Mouse (Mus musculus) A20 (cell line): ENCODE results near the gene St3gal4.

Source experiments
- DNase-seq: peaks from one replicate; pipeline ENCODE4 v3.0.0-alpha.2; 2011; ENCODE audit warnings: low read depth, low spot score

St3gal4 gene

DNA sequence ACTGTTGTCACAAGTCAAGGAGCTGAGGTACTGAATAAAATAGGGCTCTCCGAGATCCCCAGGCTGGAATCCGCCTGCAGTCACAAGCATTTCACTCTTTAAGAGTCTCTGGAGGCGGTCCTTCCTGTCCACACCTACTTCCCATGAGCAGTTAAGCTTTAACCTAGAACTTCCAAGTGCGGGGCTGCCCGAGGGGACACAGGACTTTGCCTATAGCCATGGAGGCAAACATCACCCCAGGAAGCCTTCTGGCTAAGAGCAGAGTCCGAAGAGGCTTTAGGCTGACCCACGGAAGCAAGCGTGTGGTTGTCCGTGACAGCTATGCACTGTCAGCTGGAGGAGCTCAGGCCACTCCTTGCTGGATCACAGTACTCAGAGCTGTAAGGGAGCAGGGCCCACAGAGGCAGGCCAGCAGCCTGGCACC, 9.9 kb upstream of the St3gal4 start:
- DNase-seq: no peak

DNA sequence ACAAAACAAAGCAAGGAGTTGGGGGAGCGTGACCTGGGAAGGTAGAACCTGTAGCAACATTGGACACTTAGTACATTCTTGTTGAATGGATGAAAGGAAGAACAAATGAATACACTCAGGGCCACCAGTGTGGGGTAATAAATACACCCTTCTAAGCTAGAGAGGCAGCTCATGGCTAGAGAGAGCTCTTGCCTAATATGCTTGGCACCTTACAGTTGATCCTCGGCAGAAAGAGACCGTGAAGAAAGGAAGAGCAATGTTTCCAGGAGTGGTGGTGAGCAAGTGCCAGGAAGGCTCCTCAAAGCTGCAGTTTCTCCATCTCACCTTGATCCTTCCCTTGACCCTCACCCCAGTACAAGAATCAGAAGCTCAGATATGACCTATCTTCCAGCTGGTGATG, 9.5 kb upstream of the St3gal4 start:
- DNase-seq: no peak

DNA sequence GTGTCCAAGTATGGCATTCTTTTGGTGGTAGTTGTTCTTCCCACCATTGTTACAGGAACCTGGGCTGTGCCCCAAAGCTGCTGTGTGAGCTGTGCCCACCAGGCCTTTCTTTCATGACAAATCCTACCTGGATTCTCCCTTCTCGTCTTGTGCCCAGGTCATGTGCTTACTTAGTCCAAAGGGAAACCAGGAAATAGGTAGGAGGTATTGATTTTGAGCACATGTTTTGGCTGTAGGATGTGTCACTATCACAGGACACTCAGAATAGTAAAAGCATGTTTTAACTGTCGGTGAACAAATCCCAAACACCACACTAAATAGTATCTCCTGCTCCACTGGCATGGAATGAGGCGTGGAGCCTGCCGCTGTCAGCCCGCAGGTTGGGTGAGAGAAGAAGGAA, 8.5 kb upstream of the St3gal4 start:
- no peak for DNase-seq

DNA sequence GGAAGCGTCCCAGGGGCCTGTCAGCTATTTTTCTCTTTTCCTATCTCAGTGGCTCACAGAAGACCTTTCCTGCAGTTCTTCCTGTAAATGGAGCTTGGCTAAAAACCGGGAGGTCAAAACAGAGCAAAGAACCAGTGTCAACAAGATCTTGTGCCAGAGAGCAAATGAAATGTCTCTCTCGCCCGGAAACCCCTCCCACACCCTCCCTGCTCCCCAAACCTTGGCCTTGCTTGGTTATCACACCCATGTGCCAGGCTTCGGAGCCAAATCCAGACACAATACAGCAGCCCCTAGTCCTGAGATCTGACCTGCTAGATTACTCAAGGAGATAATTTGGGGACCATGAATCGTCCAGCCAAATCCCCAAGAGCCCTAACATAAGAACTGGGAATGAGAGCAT, 8.1 kb upstream of the St3gal4 start:
- no peak for DNase-seq

DNA sequence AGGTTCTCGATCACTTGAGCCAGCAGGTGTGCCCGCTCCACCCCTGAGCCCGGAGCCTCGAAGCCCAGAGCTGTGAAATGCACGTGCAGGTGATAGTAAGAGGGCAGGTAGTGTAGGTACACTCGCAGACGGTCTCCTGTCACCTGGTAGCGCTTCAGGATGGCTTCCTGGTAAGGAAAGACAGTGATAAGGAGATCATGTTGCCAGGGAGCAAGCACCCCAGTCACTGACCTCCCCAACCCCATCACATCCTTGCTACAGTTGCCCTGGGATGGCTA, 5.5 kb upstream of the St3gal4 start:
- no peak for DNase-seq

DNA sequence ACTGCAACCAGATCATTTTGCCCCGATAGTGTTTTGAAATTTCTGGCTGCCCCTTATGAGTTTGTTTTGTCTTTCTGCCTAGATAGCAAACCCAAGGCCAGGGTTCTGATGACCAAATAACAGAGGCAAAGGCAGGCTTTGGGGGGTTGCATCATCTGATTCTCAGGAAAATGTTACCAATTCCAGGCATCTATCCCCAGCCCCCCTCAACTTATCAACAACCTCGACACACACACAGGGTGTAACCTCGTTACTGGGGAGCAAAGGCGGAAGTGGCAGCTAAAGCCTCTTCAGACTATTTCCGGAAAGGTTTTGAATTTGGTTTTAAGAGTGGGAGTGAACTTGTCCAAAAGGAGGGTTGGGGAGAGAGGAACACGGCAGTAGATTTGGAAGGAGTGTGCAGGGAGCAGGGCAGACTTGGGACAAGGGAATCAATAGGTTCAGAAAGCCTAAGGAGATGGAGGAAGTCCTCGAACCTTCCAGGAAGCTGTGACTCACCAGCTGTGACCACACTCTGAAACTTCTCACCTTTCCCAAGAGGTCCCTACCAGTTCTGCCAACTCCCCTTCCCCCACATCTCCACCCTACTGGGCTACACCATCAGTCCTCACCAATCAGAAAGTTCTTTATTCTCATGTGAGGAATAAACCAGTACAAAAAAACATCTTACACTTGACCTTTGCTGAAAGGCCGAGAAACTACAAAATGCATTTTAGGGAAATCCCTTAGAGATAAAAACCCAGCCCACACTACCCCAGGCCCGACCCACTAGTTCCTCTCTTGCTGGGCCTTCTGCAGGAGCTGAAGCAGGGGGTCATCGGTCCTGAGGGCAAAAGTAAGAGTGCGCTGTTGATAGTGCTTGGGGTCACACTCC, 5.0 kb upstream of the St3gal4 start:
- DNase-seq: no peak

DNA sequence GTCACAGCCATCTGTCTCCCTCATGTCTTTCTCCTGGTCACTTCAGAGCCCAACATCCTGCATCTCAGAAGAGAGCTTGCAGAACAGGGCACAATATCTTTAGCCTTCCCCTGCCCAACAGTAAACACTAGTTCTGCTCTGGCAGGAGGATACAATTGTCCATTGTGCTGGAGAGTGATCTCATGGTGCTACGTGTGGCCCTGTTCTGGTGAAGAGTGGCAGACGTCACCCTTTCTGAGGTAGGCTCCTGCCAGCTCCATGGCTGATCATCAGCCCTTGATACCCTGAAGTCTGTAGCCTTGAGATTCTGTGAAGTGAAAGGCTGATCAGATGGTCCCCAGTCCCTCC, 4.4 kb upstream of the St3gal4 start:
- DNase-seq: no peak

DNA sequence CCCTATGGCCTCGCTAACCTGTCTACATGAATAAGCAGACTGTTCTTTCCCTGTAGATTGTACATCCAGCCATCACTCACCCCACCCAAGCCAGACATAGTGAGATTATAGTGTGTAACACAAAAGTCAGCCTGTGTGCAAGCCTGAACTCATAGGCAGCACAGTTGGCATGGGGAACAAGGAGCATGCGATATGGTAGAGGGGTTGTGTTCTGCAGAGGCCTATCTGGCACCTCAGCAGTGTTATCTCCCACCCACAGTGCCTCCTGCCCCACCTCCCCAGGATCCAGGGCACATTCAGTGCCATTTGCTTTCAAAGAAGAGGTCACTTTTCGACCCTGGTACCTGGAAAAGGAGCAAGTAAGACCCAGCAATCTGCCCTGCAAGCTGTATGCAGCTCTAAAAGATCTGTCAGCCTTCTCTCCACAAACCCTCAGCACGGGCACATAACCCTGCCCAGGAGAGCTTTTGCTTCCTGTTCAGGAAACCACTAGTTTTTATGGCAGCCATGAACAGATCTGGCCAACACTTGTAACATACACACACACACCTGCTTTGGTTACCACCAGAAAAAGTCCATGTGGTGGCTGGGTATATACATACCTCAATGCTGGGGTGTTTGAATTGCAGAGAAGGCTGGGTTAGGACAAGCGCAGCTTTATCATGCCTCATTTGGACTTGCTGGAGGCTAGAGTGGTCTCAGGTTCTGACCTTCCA, 3.6 kb upstream of the St3gal4 start:
- no peak for DNase-seq

DNA sequence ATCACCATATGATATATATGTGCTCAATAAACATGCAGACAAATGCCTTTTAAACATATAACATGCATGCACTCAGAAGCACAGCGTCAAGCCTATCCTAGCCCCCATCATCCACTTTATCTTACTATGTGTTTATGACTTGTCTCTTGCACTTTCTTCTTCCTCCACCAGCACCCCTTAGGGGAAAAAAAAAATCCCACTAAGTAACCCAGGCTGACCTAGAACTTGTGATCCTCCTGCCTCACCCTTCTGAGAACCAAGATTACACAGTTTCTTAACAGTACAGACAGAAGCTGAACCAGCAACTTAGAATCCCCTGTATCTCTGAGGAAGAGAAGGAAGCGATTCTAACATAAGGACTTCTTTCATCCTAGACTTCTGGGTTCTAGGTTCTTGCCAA, 505 bp downstream of the St3gal4 start:
- no peak for DNase-seq

DNA sequence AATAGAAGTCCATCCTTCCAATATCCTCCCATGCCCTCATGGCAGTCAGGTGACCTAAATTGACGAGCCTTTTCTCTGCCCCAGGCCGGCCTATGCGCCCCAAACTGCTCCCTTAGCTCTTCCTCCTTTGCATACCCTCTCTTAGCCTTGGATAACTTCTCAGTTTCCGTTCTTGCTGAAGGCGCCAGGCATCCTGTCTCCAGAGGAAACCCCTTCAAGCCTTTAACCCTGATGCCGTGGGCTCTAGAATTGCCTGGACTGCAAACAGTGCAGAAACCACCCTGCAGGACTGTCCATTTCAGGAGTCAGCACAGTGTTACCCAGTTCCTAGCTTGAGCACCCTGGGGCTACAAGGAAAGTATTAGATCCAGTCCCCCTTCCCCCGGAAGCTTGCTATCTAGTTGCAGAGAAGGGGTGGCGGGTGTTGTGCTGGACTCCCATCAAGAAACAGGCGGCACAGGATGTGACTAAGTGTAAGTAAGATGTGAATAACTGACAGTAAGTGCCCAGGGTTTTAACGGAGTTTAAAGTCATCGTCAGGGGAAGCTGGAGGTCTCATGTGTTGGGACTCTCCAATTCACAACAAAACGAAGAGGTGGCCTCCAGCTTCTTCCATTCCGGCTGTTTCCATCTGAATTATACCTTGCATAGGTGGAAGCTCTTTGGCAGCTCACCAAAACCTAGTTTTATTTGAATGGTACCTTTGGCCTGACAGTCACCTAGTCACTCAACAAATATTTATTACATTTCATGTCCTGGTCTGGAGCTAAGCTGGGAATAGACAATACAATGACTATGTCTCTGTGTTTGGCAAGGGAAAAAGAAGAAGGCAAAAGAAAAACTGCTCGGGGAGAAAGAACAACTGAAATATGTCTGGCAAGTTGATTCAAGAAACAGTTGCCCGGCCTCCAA, 1.4 kb downstream of the St3gal4 start:
- peak; percentile 34 for DNase-seq

DNA sequence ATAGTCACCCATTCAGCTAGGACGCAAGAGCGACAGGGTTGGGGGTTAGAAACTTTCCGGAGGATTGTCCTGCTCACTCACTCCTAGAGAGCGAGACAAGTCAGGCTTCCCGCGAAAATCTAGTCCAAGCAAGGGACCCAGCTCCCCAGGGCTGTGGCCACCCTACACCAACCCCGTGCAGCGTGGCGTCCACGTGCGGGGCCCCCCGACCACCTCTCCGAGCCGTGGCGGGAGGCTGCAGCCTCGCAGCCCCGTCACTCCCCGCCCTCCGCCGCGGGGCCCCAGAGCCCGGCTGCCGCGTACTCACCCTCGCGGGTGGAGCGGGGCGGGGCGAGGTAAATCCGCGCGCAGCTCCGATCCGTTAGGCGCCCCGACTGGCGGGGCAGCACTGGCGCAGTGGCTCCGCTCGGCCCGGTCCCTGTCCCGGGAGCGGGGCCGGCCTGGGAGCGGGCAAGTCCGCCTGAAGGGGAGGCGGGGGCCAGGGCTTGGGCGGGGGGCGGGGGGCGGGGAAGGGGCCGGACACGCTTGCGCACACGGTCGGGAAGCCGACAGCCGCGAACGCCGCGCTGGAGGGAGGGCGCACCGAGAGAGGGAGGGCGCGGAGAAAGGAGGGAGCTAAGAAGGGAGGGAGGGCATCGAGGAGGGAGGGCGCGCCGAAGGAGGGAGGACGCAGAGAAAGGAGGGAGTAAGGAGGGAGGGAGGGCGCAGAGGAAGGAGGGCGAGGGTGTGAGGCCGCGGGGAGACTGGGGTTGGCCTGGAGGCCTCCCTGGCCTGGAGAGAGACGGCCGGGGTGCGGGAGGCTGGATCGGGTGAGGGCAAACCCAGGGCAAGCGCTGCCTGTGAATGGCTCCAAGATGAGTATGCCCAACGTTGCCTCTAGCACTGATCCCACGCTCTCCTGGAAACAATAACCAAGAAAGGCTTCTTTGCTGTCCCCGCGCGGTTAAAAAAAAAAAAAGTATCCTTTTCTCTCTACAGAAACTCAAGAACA, 2.4 kb downstream of the St3gal4 start:
- peak; percentile 56 for DNase-seq

DNA sequence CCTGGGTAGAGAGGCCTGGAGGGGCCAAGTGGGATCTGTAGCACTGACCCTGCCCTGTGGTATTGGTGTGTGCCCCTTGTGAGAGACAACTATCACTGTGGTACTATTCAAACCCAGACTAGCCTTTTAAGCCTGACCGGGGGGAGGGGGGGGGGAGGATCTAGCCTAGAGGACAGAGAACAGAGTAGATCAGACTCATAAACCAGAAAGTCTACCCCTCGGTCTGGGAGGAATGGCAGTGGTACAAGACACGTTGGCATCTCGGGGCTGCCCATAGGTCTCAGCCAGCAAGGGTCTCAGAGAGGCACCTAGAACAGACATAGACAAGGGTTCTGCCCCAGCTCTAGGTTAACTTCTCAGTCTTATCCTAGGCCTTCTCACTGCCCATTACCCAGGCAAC, 3.3 kb downstream of the St3gal4 start:
- DNase-seq: no peak

DNA sequence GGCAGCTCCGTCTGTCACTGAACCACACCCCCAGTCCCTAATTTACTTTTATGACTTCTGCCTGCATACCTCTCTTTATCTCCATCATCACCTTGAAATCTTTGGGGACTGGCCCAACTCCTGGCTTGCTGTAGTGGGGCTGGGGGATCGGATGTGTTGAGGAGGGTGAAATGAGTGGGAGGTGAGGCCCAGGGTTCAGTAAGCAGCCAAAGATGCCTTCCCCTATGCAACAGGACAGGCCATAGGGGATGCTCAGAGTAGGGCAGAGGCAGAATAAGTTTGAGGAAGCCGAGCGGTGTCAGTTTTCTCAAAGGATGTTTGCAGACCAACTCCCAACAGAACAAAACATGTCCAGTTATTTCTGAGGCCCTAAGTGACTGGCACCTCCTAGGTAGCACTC, 3.8 kb downstream of the St3gal4 start:
- DNase-seq: no peak

DNA sequence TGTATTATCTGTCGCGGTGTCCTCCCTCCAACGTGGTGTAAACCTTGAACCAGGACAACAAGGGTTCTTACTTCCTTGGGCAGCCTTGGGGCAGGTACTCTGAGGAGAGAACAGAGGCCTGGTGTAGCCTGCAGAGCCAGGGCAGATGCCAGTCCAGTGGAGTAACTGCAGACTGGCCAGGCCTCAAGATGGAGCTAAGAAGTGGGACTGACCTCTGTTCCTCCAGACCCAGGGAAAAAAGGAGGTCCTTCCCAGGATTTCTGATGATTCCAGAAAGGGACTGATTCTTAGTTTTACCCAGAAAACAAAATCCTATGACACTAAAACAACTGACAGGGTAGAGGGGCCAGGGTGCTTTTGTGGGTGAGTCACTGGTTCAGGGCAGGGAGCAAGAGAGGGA, 4.8 kb downstream of the St3gal4 start:
- DNase-seq: no peak

DNA sequence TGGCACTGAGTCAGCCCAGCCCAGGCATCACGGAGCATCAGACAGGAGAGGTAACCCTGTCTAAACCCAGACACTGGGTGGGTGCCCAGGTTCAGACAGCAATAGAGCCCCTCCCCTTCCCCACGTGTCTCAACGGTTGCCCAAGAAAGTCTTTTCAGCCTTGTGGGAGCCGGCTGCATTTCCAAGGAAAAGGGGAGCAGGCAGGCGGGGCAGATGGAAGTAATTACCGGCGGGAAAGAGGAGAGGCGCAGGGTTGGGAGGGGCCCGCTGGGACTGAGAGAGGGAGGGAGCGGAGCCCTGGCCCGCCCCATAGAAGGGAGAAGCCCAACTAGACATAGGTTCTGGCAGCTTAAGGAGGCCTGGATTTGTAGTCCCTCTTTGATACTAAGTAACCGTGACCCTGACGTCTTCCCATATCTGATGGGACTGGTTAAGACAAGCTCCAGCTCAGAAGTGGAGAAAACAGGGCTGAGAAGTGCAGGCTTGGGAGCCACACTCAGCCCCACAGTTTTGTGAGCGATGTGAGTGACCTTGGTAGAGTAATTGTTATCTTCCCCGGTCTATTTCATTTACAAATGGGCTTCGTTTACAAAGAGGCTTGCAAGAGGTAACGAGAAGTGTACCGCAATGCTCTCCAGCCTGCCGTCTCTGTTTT, 7.0 kb downstream of the St3gal4 start:
- no peak for DNase-seq

DNA sequence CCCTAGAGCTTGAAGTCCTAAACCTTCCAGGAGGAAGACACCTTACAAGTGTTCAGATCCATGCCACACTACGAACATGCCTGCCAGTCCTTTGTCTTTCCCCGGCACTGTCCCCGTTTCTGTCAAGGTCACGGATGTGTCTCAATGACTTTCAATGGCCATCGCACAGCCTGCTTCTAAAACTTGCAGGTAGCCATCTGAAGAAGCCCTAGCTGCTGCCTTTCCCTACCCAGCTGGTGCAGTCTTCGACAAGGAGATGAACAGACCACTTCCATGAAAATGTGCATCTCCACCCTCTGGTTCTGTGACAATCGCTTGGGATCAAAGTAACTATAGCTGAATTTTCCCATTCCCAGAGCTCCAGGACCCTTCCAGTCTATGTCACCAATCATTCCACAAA, 7.6 kb downstream of the St3gal4 start:
- no peak for DNase-seq

DNA sequence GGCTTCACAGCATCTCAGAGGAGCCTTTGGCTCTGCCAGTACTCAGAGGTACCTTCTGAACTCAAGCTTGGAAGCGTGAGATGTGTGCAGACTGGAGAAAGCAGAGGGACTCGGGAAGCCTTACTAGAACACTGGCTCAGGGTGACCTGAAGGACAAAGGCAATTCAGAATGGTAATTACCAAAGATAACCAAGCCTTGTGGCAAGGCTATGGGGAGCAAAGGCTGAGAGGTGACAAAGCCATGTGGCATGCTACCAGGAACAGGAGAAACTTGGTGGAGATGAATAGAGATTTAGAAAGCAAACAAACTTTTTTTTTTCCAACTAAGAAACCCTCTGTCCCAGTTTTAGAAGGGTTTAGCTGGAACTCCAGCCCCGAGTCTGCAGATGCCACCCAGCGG, 8.5 kb downstream of the St3gal4 start:
- no peak for DNase-seq

DNA sequence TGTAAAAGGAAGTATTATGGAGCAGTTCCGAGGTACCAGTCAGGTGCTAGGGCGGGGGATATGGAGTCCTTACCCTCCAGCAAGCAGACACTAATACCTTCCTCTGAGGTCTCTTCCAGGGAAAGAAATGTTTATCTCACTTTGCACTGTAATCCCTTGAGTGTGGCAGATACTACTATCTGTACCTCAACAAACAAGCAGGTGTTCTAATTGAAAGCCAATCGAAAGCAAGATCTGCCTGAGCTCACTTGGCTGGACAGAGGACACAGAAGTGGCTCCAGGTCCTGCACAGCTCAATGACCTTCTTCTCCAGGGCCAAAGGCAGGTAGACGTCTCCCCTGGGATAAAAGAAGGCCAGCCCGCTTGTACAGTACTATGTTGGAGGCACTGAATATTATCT, 9.0 kb downstream of the St3gal4 start:
- no peak for DNase-seq

DNA sequence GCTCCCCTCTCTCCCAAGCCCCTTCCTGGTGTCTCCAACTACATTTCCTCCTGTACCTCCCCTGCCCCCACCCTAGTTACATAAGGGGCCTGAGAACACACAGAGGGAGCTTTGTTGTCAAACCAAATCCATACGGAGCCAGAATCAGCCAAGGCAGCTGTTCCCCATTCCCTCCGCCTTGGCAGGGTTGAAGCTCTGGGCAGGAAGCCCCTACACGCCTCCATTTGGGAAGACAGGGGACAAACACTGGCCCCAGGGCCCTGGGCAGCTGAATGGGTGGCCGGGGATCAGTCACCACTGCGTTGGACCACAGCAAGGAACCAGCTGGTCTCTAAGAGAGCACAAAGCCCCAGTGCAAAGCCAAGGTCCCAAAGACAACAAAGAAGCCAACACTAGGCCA, 10.2 kb downstream of the St3gal4 start:
- DNase-seq: no peak

DNA sequence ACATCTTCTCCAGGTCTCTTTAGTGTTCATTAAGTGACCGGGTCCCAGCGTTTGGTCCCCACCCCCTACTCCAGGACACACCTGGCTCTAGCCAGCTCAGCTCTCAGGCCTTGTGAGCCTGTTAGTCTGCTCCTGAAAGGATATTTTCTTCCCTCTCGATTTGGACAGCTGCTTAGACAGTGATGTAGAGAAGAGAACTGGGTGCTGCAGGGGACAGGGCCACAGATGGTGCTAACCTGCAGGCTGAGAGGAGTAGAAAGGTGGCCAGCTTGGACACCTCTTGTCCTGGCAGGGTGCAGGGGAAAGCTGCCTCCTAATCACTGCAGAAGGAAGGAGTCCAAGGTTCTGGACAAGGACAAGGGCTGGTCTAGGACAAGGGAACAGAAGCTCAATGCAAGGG, 11.0 kb downstream of the St3gal4 start:
- DNase-seq: no peak

DNA sequence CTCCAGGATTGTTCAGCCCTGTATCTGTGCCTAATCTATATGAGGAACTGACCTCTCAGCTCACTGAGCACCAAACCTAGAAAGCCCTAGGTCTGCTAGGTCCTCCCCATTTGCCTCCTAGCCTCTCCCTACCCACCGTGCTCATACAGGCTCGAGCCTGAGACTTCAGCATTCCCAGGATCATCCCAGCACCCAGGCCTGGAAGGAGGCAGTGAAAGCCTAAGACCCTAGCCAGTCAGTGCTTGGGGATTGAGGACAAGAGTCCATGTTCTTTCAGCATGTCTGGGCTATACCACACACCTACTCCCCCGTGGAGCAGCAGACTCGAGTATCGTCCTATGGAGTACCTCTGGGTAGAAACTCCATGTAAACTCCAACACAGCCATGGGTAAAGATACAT, 11.7 kb downstream of the St3gal4 start:
- no peak for DNase-seq
